Mouse (Mus musculus) MEL (cell line): ENCODE measurements around the gene Rasal3.

Experiments
- BHLHE40 ChIP-seq: IDR thresholded peaks from 2 replicates; pipeline ENCODE4 v1.6.1; 2012; ENCODE audit warnings: low read depth, mild to moderate bottlenecking, inconsistent platforms, low read length, improper control_type of control experiment, borderline replicate concordance
- CHD2 ChIP-seq: IDR thresholded peaks from 2 replicates; pipeline ENCODE4 v1.6.1; 2011; ENCODE audit warnings: low read length, improper control_type of control experiment
- CTCF ChIP-seq, 3 experiments: IDR thresholded peaks in 2 of 3; conservative IDR thresholded peaks in 1 of 3; 2 replicates each; pipeline ENCODE4 v1.5.1; 2011 to 2012; ENCODE audit warnings: low read length in 3 of 3, low read depth in 2 of 3, mild to moderate bottlenecking in 2 of 3, improper control_type of control experiment in 1 of 3, inconsistent platforms in 1 of 3, mixed read lengths in 1 of 3, moderate library complexity in 1 of 3; ENCODE audit not compliant: control insufficient read depth in 1 of 3, insufficient read depth in 1 of 3, poor library complexity in 1 of 3, severe bottlenecking in 1 of 3
- E2F4 ChIP-seq: IDR thresholded peaks from 2 replicates; pipeline ENCODE4 v1.6.1; 2011; ENCODE audit warnings: low read depth, low read length, improper control_type of control experiment, borderline replicate concordance
- GATA1 ChIP-seq: IDR thresholded peaks from 2 replicates; pipeline ENCODE4 v1.6.1; 2011; ENCODE audit warnings: low read depth, low read length, improper control_type of control experiment
- JUND ChIP-seq: IDR thresholded peaks from 2 replicates; pipeline ENCODE4 v1.6.1; 2011; ENCODE audit warnings: low read depth, mild to moderate bottlenecking, improper control_type of control experiment, low read length
- MAFK ChIP-seq: IDR thresholded peaks from 2 replicates; pipeline ENCODE4 v1.6.1; 2011; ENCODE audit warnings: low read depth, mild to moderate bottlenecking, low read length, improper control_type of control experiment, borderline replicate concordance
- MXI1 ChIP-seq: IDR thresholded peaks from 2 replicates; pipeline ENCODE4 v1.6.1; 2011; ENCODE audit warnings: mild to moderate bottlenecking, low read depth, low read length, improper control_type of control experiment
- NELFE ChIP-seq: IDR thresholded peaks from 2 replicates; pipeline ENCODE4 v1.6.1; 2011; ENCODE audit warnings: low read depth, low read length, improper control_type of control experiment
- POLR2A ChIP-seq, 2 experiments: IDR thresholded peaks; 2 replicates each; pipeline ENCODE4 v1.6.1; 2011 to 2012; ENCODE audit warnings: low read length in 2 of 2, mild to moderate bottlenecking in 2 of 2, control low read depth in 1 of 2, improper control_type of control experiment in 1 of 2, low read depth in 1 of 2, moderate library complexity in 1 of 2; ENCODE audit not compliant: control insufficient read depth in 1 of 2, insufficient read depth in 1 of 2, poor library complexity in 1 of 2
- RAD21 ChIP-seq: IDR thresholded peaks from 2 replicates; pipeline ENCODE4 v1.6.1; 2011; ENCODE audit warnings: mild to moderate bottlenecking, low read depth, low read length, improper control_type of control experiment
- TBP ChIP-seq: IDR thresholded peaks from 2 replicates; pipeline ENCODE4 v1.8.0; 2011; ENCODE audit warnings: low read depth, low read length, improper control_type of control experiment
- ZC3H11A ChIP-seq: IDR thresholded peaks from 2 replicates; pipeline ENCODE4 v1.6.1; 2012; ENCODE audit warnings: low read depth, mild to moderate bottlenecking, inconsistent platforms, low read length, improper control_type of control experiment
- ZNF384 ChIP-seq: IDR thresholded peaks from 2 replicates; pipeline ENCODE4 v1.6.1; 2012; ENCODE audit warnings: low read depth, mild to moderate bottlenecking, inconsistent platforms, low read length, improper control_type of control experiment

DNA sequence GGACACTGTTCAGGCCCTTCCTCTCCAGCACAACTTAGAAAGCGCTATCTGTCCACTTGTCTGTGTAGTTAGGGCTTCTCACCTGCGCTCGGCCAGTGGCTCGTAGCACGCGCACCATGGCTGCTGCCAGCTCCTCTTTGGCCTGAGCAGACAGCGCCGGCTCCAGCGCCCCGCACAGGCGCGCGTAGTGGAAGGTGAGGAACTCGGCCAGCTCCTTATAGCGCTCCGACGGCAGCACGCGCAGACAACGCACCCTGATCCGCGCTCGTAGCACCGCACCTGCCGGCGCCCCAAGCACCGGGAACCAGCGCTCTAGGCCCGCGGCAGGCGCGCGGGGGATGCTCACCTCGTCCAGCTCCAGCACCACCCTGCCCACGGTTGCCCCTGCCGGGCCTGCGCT, 7.1 kb downstream of the Rasal3 start:
- TF ChIP-seq JUND, result no peak
- no peak for TF ChIP-seq ZNF384
- TF ChIP-seq POLR2A (IDR thresholded peaks at IDR 0.05; ENCODE audit: control insufficient read depth in 1 of 2, insufficient read depth in 1 of 2, low read depth in 1 of 2, low read length in 2 of 2, poor library complexity in 1 of 2), result no peak
- TF ChIP-seq BHLHE40, result no peak
- no peak for TF ChIP-seq CHD2
- no peak for TF ChIP-seq RAD21
- no peak for TF ChIP-seq ZC3H11A
- TF ChIP-seq CTCF (IDR thresholded peaks at IDR 0.05 in 2 of 3, conservative IDR thresholded peaks at IDR 0.05 in 1 of 3; ENCODE audit: control insufficient read depth in 1 of 3, insufficient read depth in 1 of 3, low read depth in 2 of 3, low read length in 3 of 3, poor library complexity in 1 of 3, severe bottlenecking in 1 of 3), result no peak
- TF ChIP-seq NELFE, result no peak
- no peak for TF ChIP-seq TBP
- no peak for TF ChIP-seq E2F4
- no peak for TF ChIP-seq MAFK
- no peak for TF ChIP-seq MXI1
- TF ChIP-seq GATA1, result no peak
